Mouse (Mus musculus): ENCODE measurements around the gene Zmynd8. TPM values are rescaled to one million over a fixed set of nuclear protein-coding genes. Genes with fewer than 3 reads are reported as not detected.
A peak's percentile ranks its signal among the peaks of the same experiment; 100 is the strongest.
"Not testable (repeated sequence)": the region's sequence is repeated elsewhere in the genome, so short reads cannot be mapped to it uniquely, and the experiment has no call there.

The Zmynd8 gene
- total RNA-seq, 2 experiments from 2014 or later = 150 to 151 TPM

DNA sequence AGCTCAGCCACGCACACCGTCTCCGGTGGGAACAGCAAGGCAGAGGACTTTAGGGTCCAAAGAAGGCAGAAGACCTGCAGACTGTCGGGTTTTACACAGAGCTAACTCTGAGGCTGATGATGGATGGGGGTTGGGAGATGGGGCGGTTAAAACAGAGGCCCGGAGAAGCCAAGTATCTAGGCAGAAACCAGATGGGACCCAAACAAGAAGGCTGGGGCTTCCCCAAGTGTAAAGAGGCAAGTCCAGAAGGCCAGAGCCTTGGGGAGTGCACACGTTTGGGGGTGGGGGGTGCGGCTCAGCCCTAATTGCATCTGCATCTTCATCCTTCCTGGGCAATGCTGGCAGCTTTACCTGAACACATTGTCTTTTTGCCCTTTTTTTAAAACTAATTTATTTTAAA lies 85.9 kb downstream of the Zmynd8 start:
- no peak for DNase-seq (ENCODE audit: low spot score in 2 of 2)

DNA sequence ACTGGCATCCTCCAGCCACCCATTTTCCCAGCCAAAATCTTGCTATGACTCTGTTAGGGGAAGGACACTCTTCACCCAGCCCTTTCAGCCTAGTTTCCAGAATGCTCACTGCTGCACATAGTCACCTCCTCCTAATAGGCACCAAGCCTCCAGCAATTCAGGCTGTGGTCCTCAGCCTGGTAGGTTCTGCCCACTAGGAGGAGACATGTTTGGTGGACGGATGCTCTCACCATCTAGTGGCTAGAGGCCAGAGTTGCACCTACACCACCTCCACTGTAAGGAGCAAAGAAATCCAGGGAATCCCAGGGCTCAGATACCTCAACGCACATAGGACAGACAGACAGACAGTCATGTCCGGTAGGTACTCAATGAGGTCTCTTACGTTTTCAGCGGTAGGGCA lies 87.3 kb downstream of the Zmynd8 start:
- DNase-seq (ENCODE audit: low spot score in 2 of 2) = peak; percentile 61 to 66

DNA sequence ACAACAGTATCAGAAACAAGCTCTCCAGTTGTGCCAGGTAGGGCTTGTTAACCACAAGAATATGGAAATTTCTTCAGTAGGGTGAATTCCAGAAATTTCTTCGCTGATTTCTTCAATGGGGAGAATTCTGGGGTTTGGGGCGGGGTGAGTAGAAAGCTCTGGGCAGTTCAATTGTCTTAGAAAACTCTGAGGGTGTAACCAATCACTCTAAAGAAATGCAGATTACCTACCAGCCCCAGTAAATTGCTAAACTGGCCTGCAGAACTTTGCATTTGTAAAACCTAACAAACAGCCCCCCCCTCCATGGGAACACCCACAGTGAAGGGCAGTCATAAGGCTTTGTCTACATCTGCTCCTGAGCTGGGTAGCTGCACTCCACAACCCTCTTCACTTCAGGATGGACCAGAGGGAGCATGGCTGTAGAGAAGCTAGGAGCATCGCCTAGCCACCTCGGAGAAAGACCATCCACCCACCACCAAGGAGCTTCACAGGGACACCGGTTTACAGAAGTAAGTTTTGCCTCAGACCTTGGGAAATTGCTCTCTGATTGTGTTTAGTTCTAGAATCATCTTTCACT lies 88.8 kb downstream of the Zmynd8 start:
- DNase-seq (ENCODE audit: low spot score in 2 of 2) = no peak

DNA sequence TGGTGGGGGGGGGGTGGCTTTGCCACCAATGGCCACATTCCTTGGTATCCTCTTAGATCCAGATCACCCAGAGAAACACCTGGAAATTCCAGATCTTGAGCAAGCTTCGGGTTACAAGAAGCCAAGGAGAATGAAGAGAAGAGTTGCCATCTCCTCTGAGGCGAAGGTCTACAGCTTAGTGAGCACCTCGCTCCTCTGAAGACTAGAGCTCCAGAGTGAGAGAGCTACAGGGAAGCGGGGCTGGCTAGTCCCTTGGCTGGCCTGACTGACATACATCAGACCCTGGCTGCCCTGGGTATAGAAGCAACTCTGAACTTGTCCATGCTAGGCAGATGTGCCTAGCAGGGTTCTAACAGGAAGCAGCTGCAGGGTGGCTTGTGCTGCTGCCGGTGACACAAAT lies 89.7 kb downstream of the Zmynd8 start:
- no peak for DNase-seq (ENCODE audit: low spot score in 2 of 2)

DNA sequence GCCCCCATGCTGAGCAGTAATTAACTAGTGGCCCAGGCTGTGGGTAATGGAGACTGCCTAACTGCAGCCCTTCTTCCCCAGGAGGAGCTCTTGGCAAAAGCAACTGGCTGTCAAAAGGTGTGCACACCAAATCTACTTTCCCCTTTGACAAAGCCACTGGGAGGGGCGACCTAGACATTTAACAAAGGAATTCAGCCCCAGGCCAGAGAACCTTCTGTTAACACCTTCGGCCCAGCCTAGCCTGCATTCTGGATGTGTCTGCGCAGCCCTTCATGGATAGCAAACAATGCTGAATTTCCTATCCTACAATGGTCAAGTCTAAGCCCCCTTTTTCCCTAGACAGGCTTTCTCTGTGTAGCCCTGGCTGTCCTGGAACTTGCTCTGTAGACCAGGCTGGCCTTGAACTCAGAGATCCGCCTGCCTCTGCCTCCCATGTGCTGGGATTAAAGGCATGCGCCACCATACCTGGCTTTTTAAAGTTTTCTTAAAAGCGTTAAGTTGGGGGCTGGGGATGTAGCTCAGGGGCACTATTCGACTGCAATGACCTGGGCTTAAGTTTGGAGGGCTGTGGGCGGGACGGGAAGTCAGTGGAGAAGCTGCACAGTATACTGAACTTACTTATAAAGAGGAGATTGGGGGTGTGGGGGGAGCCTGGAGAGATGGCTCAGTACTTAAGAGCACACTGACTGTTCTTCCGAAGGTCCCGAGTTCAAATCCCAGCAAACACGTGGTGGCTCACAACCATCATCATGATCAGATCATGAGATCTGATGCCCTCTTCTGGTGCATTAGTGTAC lies 90.4 kb downstream of the Zmynd8 start:
- no peak for DNase-seq (ENCODE audit: low spot score in 2 of 2)

DNA sequence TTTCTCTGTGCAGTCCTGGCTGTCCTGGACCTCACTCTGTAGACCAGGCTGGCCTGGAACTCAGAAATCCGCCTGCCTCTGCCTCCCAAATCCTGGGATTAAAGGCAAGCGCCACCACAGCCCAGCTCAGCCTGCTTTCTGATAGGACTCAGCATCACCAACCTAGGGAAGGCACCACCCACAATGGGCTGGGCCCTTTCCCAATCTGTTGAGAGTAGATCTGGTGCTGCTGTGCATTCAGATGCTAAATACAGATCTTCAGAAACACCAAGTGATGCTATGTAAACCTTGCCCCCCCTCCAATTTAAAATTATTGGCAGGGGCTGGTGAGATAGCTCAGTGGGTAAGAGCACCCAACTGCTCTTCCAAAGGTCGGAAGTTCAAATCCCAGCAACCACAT lies 98.6 kb downstream of the Zmynd8 start:
- DNase-seq (ENCODE audit: low spot score in 2 of 2) = not testable (repeated sequence)

DNA sequence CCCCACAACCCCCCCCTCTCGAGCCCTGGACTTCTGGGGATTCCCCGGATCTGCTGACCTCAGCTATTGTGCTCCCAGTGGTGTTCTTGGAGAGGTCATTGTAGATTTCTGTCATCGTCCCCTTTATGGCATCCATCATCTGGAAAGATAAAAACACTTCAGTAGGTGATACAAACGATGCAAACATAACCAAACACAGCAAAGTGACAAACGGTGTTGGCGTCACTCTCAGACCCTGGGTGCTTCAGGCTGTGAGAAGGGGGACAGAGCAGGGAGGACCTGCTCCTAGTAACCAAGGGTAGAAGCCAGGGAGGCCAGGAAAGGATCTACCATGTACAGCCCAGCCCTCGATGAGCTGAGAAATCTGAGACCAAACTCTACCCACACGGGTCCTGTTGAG lies 100.9 kb downstream of the Zmynd8 start:
- no peak for DNase-seq (ENCODE audit: low spot score in 2 of 2)

DNA sequence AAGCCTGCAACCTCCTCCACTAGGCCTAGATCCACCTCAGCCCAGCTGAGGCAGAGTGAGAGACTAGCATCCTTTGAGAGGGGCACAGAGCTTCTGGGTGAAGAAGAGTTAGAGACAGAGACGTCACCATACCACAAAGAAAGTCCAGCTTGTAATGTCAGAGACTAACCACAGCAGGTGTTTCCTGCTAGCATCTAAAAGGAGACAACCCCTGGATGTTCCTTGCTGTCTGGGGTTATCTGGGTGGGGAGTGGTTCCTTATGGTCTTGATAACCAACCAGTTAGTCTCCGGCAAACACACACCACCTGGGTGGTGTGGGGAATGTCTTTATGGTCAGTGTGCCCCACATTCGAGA lies 105.6 kb downstream of the Zmynd8 start:
- DNase-seq (ENCODE audit: low spot score in 2 of 2) = no peak

DNA sequence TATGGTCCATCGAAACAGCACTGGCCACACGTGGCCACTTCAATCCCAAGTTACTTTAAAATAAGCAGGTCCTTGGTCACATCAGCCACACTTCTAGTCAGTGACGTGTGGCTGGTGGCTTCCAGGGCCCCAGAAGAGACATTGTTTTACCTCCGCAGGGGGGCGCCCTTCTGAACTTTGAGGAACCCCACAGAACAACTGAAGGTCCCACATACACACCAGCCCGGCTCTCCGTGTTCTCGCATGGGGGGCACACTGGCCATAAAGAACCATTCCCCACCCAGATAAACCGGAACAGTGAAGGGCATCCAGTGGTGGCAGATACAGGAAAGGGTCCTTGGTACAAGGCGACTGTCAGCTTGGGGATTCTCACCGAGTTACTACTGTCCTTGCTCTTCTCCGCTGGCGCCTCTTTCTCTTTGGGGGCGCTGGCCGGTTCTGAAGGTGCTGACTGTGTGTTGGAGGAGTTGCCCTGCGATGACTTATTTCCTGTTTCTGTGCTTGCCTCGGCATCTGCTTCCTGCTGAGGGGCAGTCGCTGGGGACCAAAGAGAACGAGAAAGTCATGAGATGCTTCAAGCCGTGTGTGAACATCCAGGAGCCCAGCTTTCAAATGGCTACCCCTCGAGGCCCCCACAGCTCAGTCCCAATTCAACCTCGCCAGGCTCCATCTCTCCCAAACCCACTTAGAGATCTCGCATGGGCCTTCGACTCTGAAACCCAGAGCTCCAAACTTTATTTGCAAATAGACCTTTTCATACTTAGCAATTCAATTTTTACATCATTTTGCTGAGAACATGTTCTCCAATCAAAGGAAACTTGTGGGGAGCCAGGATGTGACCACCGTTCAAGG lies 106.2 kb downstream of the Zmynd8 start:
- no peak for DNase-seq (ENCODE audit: low spot score in 2 of 2)

DNA sequence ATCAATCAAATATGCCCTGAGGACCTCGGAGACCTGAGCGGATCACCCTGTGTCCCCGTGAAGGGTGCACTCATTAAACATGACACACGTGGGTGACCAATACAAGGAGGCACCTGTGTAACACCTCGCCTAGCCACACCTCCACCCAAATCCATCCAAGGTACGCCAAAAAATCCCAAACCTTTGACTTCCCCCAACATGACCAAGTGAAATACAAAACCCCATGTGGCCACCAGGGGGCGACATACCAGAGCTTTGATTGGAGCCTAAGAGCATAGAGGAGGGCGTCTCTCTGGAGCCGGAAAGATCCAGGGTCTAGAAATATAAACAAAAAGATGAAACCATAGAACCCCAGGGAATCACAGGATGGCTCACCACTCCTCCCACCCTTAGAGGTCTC lies 107.2 kb downstream of the Zmynd8 start:
- DNase-seq (ENCODE audit: low spot score in 2 of 2) = peak; percentile 54 to 74

DNA sequence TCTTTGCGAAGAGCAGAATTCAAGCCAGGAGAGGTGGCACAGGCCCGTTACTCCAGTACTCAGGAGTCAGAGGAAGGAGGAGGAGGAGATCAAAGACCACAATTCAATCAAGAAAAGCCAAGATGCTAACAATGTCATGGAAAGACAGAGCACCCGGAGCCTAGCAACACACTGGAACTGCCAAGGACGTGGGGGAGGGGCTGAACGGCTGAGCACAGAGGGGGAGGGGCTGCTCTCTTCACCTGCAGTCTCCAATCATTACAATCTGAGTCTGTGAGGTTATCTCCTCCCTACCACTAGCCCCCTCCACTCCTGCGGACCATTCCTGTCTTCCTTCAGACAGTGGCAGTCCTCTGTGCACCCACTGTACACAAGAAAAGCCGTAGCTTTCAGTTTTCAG lies 107.8 kb downstream of the Zmynd8 start:
- DNase-seq (ENCODE audit: low spot score in 2 of 2) = no peak

DNA sequence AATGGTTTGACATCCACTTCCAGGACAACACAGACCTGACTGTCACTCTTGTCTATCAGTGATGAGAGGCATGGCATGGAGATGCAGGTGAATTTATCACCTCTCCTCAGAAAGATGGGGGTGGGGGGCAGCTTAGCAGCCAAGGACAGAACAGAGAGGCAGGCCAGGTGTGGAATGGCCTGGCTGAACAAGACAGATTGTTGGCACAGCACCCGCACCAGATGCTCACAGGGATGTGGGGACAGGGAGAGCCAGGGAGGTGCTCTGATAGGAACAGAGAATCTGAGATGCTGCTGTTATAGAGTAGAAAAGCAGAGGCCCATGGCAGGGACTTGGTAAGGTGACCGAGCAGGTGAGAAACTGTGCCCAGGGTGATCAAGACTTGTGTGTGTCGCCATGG lies 109.1 kb downstream of the Zmynd8 start:
- no peak for DNase-seq (ENCODE audit: low spot score in 2 of 2)

DNA sequence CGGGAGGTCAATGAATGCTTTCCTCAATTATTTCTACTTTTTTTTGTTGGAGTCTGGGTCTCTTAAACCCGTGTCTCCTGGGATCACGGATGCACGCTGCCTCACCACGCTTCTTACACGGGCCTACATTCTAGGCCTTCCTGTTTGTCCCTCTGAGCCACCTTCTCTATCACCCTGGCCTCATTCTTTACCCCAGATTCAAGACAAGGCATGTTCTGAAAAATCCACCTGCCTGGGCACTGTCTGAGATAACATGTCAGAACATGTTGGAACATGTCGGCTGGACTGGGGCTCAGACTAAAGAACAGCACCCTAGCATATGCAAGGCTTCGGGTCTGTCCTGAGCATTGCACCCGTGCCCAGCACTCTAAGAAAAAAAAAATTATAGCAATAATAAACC lies 110.0 kb downstream of the Zmynd8 start:
- no peak for DNase-seq (ENCODE audit: low spot score in 2 of 2)

DNA sequence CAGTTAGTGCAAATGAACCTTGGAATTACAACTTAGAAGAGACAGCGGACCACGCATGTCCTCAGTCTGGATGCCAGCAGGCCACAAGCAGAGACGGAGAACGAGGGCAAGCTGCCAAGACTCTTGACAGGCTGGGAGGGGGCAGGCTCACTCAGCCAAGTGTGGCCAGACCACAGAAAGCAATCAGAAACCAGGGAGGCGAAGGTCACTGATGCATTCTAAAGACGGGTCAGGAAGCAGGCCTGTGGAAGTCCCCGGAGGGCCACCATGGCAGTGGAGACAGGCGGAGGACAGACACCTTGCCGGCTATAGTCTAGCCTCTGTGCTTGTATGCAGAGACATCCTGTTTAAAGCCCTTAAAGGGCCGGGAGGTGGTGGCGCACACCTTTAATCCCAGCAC lies 110.8 kb downstream of the Zmynd8 start:
- peak; percentile 71 to 78 for DNase-seq (ENCODE audit: low spot score in 2 of 2)

DNA sequence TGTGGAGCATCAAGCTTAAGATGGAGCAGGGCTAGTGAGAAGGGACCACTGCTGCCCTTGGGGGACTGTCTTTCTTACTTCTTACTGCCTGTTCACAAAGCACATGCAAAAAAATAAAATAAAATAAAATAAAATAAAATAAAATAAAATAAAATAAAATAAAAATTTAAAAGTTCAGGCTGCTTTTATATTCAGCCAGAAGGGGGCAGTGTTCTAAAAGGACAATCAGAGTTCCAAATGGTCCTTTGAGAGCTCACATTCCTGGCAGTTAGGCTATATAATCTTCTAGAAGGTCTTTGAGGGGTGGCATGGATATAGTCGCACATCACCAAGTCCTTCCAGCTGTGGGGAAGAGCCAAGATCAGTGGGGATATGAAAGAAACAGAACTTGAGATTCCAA lies 112.3 kb downstream of the Zmynd8 start:
- DNase-seq (ENCODE audit: low spot score in 2 of 2) = no peak

DNA sequence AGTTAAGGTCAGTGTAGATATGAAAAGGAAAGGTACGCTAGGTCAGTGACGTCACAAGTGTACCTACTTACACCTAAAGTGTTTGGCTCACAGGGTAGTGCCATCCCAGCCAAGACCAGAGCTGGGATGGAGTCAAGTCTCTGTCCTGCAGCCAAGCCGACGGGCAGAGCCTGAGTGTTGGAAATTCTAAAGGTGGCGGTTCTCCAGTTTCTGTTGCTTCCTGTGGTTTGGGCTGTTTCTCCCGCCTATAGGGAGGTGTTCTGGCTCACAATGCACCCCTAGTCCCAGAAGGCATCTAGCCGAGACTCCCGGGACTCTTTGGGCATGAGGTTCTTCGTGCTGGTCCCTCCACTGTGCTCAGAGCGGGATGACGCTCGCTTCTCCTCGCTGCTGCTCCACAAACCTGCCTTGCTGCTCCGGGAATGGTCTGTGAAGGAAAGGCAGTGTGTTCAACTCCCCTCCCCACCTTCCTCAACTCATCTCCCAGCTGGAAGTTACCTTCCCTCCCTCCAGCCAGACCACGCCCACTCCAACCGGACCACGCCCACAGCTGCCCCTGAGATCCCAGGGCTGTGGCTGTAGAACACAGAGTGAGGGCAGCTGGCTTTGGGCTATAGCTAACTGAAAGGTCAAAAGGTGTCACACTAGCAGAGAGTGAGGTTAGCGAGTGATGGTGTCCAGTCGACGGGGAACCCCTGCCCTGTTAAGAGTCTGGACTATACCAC lies 113.3 kb downstream of the Zmynd8 start:
- no peak for DNase-seq (ENCODE audit: low spot score in 2 of 2)

DNA sequence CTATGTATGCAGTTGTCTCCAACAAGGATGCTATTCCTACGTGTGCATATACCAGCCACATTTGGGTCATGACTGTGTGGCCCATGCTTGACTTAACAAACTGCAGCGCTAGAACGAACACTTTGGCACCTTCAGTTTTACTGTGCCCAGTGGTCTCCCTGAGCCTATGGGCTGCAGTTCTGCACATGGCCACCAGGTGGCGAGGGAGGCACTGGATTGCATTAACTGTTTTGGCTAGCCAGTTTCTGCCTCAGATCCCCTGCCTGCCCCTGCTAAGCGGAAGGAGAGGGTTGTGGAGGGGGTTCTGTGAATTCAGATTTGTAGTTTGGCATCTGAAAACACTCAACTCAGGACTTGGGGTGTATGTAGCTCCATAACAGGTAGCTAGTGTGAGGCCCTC lies 116.5 kb downstream of the Zmynd8 start:
- DNase-seq (ENCODE audit: low spot score in 2 of 2) = peak; percentile 82 to 88

DNA sequence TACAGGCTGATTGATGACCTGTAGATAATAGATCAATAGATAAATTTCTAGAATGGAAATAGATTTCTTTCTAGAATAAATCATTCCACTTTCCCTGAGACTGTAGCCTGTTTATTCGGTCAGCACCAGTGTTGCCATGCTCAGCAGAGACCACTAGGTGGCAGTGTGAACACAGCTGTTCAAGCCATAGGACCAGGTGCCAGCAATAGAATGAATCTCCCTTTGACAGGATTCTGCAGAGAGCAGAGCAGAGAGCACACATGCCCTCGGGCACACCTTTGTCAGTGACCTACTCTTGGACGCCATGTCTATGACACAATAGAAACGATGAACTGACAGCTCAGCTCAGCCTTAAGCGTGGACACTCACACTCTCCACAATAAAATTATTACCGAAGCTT lies 119.9 kb downstream of the Zmynd8 start:
- DNase-seq (ENCODE audit: low spot score in 2 of 2) = peak; percentile 76 to 81

DNA sequence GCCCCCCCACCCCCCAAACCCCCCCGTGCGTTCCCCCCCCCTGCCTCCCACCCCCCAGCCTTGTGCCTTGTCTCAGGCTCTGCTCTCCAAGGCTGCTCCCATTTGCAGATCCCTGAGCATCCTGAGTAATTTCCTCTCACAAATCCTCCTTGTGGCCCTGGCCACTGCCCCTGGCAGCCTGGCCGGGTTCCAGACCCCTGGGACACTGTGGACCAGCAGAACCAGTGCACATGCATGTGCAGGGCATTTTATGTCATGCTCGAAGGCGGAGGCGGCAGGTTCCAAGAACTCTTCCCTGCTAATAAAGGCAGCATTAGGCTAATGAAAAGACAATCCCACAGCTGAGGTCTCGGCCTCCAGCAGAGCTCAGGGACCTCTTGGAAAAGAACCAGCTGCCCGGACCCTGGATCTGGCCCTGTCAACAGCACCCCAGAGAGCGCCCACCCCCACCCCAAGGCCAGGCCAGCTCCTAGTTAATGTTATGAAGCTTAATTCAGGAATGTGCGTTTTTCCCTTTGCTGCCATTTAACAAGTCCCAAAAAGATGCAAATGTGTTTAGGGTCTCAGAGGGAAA lies 129.4 kb downstream of the Zmynd8 start:
- no peak for DNase-seq (ENCODE audit: low spot score in 2 of 2)

DNA sequence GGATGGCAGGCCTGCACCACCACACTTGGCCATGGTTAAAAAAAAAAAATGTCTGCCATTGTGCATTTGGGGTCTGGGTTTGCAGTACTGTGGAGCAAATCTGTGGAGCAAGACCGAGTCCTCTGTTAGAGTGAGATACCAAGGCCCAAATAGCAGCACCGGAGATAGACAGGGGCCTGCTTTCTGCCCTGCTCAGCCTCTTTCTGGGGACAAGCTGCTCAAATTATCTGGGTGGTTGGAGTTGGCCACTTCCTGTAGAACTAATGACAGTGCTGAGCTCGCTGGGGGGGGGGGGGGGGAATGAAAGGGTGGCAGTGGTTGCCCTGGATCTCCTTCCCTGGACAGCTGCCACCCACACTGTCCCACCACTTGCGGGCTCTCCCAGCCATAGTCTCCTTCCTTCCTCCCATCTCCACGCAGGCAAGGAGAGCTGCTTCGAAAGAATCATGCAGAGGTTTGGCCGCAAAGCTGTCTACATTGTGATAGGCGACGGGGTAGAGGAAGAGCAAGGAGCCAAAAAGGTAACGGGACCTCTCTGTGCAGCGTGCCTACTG lies 129.9 kb downstream of the Zmynd8 start:
- DNase-seq (ENCODE audit: low spot score in 2 of 2) = no peak

DNA sequence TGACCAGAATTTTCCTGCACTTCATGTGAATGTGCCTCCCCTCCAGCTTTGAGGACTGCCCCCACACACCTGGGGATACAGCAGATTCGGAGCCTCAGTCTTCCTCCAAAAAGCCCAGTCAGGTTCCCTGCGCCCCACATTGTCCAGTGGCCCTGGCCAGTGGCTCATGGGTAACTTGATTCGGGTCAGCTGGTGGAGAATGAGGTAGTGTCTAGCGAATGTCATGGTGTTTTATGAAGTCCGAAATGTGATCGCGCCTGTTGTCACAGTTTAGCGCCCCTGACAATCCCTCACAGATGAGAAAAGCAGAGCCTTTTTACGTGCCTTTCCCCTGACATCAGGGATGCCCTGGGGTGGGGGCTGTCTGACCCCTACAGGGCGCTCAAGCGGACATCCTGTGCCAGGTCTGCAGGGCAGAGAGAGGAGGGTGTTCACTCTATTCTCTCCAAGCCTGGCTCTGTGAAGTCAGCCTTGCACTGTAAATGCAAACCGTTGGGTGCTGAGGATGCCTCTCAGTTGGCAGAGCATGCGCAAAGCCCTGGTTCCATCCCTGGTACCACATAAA lies 139.3 kb downstream of the Zmynd8 start:
- no peak for DNase-seq (ENCODE audit: low spot score in 2 of 2)
